Mouse (Mus musculus) ES-E14 (cell line): ENCODE results near the gene Slc6a2. TPM values are rescaled to one million over a fixed set of nuclear protein-coding genes. Genes with fewer than 3 reads are reported as not detected.
A peak's percentile ranks its signal among the peaks of the same experiment; 100 is the strongest.

Experiments
- DNase-seq: peaks from one replicate; pipeline ENCODE4 v3.0.0-alpha.2; 2013; ENCODE audit warnings: low read depth, low spot score
- H3K27ac ChIP-seq: 2 replicates; pipeline ENCODE4 v1.5.1; 2012; ENCODE audit warnings: low read depth, mild to moderate bottlenecking, low read length, moderate library complexity, mixed read lengths; ENCODE audit not compliant: poor library complexity, insufficient read depth, severe bottlenecking
- H3K36me3 ChIP-seq: 2 replicates; pipeline ENCODE4 v1.6.1; 2012; ENCODE audit warnings: mild to moderate bottlenecking, low read length, moderate library complexity, mixed read lengths; ENCODE audit not compliant: control insufficient read depth, poor library complexity, insufficient read depth, severe bottlenecking
- H3K4me1 ChIP-seq, 2 experiments: fragments of 150-350 bp in 1 of 2; sonication (generic) in 1 of 2; 2 replicates each; pipeline ENCODE4 v1.6.1; 2012; ENCODE audit warnings: low read length in 2 of 2, mild to moderate bottlenecking in 1 of 2, mixed read lengths in 1 of 2; ENCODE audit not compliant: control insufficient read depth in 2 of 2, insufficient read depth in 2 of 2, poor library complexity in 1 of 2
- H3K4me3 ChIP-seq, 2 experiments: fragments of 150-350 bp in 1 of 2; sonication (generic) in 1 of 2; 2 replicates each; pipeline ENCODE4 v1.5.1; 2012; ENCODE audit warnings: low read length in 2 of 2, low read depth in 1 of 2, mild to moderate bottlenecking in 1 of 2, mixed read lengths in 1 of 2; ENCODE audit not compliant: insufficient read depth in 1 of 2, poor library complexity in 1 of 2, severe bottlenecking in 1 of 2
- H3K9ac ChIP-seq: 2 replicates; pipeline ENCODE4 v1.6.1; 2012; ENCODE audit warnings: low read depth, mild to moderate bottlenecking, low read length, mixed read lengths; ENCODE audit not compliant: poor library complexity, insufficient read depth, severe bottlenecking
- H3K9me3 ChIP-seq: fragments of 150-350 bp; sonication (generic); 2 replicates; pipeline ENCODE4 v1.6.1; 2012; ENCODE audit warnings: low read depth, mild to moderate bottlenecking, low read length; ENCODE audit not compliant: control insufficient read depth, insufficient read depth
- CHD2 ChIP-seq: IDR thresholded peaks from 2 replicates; pipeline ENCODE4 v1.6.1; 2014; ENCODE audit warnings: mild to moderate bottlenecking, low read depth, low read length, inconsistent platforms
- HCFC1 ChIP-seq: IDR thresholded peaks from 2 replicates; pipeline ENCODE4 v1.6.1; 2012; ENCODE audit warnings: low read length, inconsistent platforms, borderline replicate concordance; ENCODE audit not compliant: insufficient read depth
- MAFK ChIP-seq: IDR thresholded peaks from 2 replicates; pipeline ENCODE4 v1.6.1; 2014; ENCODE audit warnings: mild to moderate bottlenecking, low read depth, low read length, inconsistent platforms; ENCODE audit not compliant: insufficient read depth
- ZC3H11A ChIP-seq: IDR thresholded peaks from 2 replicates; pipeline ENCODE4 v1.6.1; 2012; ENCODE audit warnings: low read depth, mild to moderate bottlenecking, inconsistent platforms, low read length, borderline replicate concordance
- ZNF384 ChIP-seq: IDR thresholded peaks from 2 replicates; pipeline ENCODE4 v1.6.1; 2012; ENCODE audit warnings: low read depth, low read length, inconsistent platforms
- in situ Hi-C, 2 experiments: fragments of 600-800 bp; cut with MboI; formaldehyde crosslinking; loops; one replicate each; pipeline ENCODE4 v1.15.1; 2025; ENCODE audit warnings: low sequenced_read_pairs in 2 of 2, inconsistent platforms in 1 of 2; ENCODE audit not compliant: unreplicated experiment in 2 of 2
- total RNA-seq: library from RNA; depleted of rRNA; stranded (reverse); fragments of 300-350 nt; gene quantifications from 2 replicates; pipeline ENCODE4 v1.2.3, GENCODE M21; 2012

Slc6a2 gene
- total RNA-seq, 1 experiment: 0.62 TPM

- DNase-seq: no peak
- in situ Hi-C loops: no loop called here
- H3K9me3 ChIP-seq: no peaks in the 10 kb centered on the region
- no peak overlapping the region for H3K27ac ChIP-seq
- peaks cover 0 to 2% of the 10 kb centered on the region in 2 experiments; a peak in 1 of 4 replicates for H3K4me1 ChIP-seq
- H3K9ac ChIP-seq: peak overlapping the region; percentile 12; the same call in 1 of the 2 replicates
- TF ChIP-seq CHD2 (no peak), HCFC1 (no peak), ZNF384 (no peak), MAFK (no peak), ZC3H11A (no peak)
- H3K36me3 ChIP-seq: no peaks in the 10 kb centered on the region
- peak overlapping the region; percentile 56 for H3K4me3 ChIP-seq
These were observed 602 bp downstream of the Slc6a2 start for GRCm38 (mm10) chr8:92960451-92960911.

GRCm38 (mm10) chr8:92961088-92961487 lies 1.2 kb downstream of the Slc6a2 start:
- DNase-seq: no peak
- in situ Hi-C loops: no loop called here
- H3K4me3 ChIP-seq: peak overlapping the region; percentile 56

DNA sequence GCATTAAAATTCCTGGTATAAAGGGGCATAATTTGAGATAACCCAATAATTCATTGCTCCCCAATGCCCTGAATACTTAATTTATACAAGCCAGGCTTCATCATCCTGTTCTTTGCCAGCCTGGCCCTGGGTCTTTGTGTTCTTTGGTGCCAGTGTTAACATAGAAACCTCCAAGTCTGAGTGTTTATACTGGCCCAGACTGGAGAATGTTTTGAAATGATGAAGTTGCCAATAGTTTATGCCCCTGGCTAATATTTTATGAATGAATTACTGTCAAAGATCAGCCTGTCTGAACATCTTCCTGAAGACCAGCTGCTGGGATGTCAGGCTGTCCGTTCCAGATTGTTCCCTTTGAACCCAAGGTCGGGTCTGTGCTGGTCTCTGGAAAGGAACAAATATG lies 4.7 kb downstream of the Slc6a2 start:
- Histone ChIP-seq H3K4me1 (peaks cover 0 to 2% of the 10 kb centered on the region in 2 experiments; a peak in 1 of 4 replicates), H3K9me3 (no peaks in the 10 kb centered on the region), H3K9ac (no peak overlapping the region), H3K27ac (no peak overlapping the region), H3K36me3 (no peaks in the 10 kb centered on the region), H3K4me3 (no peak overlapping the region)
- in situ Hi-C loops: no loop called here
- no peak for TF ChIP-seq ZNF384
- no peak for TF ChIP-seq ZC3H11A
- no peak for TF ChIP-seq CHD2
- TF ChIP-seq MAFK: no peak
- DNase-seq: no peak

More at GRCm38 (mm10) chr8:92961088-92961487, 1.2 kb downstream of the Slc6a2 start:
- TF ChIP-seq CHD2 (no peak), HCFC1 (no peak)
- Histone ChIP-seq H3K27ac (no peak overlapping the region), H3K36me3 (no peaks in the 10 kb centered on the region), H3K4me1 (peaks cover 0 to 2% of the 10 kb centered on the region in 2 experiments; a peak in 1 of 4 replicates), H3K9ac (no peak overlapping the region), H3K9me3 (no peaks in the 10 kb centered on the region)

DNA sequence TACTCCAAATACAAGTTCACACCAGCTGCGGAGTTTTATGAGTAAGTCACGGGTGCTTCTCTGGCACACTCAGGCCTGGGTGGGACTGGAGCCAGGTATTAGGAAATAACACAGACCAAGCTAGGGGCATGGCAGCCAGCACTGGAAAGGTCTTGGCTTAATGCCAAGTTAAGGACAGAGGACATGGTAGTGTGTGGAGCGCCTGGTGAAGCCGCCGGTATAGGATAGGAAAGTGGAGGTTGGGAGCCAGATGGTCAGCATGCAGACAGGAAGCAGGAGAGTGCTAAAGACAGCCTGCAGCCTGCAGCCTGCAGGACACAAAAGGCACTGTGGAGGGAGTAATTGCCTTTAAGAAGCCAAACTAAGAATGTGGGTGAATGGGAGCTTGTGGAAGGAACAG lies 13.1 kb downstream of the Slc6a2 start:
- Histone ChIP-seq H3K9ac (no peak overlapping the region), H3K9me3 (no peaks in the 10 kb centered on the region), H3K36me3 (no peaks in the 10 kb centered on the region), H3K27ac (no peak overlapping the region), H3K4me3 (no peak overlapping the region), H3K4me1 (no peaks in the 10 kb centered on the region)
- DNase-seq: no peak
- TF ChIP-seq ZNF384 (no peak), HCFC1 (no peak), CHD2 (no peak), ZC3H11A (no peak), MAFK (no peak)
- in situ Hi-C loops: no loop called here

GRCm38 (mm10) chr8:92976656-92977055 lies 16.8 kb downstream of the Slc6a2 start:
- Histone ChIP-seq H3K36me3 (no peaks in the 10 kb centered on the region), H3K4me1 (no peaks in the 10 kb centered on the region), H3K27ac (no peak overlapping the region), H3K9me3 (no peaks in the 10 kb centered on the region), H3K9ac (no peak overlapping the region), H3K4me3 (no peak overlapping the region)
- DNase-seq: no peak
- TF ChIP-seq ZNF384: no peak
- no peak for TF ChIP-seq ZC3H11A
- no peak for TF ChIP-seq MAFK
- TF ChIP-seq HCFC1: no peak
- TF ChIP-seq CHD2: no peak
- in situ Hi-C loops: no loop called here
